Mouse (Mus musculus): ENCODE data around the gene Mfsd4b3. TPM values are rescaled to one million over a fixed set of nuclear protein-coding genes. Genes with fewer than 3 reads are reported as not detected.

The Mfsd4b3 gene
- total RNA-seq (2023): 0.94 TPM

GRCm38 (mm10) chr10:39959761-39960440 lies at the start of gene Mfsd4b3:
Gene Mfsd4b3, minus strand, starts transcription at chr10:39960153.

GRCm38 (mm10) chr10:39986466-39986865 lies 26.5 kb upstream of the Mfsd4b3 start, which contains the start of gene Mfsd4b5:
Gene Mfsd4b5, minus strand, starts transcription at chr10:39986646.

GRCm38 (mm10) chr10:39926616-39927139 lies 33.3 kb downstream of the Mfsd4b3 start, which contains the start of gene Mfsd4b2:
Gene Mfsd4b2, minus strand, starts transcription at chr10:39926923.

GRCm38 (mm10) chr10:39898874-39899371 lies 61.0 kb downstream of the Mfsd4b3 start, which contains the start of gene Mfsd4b4:
Gene Mfsd4b4, minus strand, starts transcription at chr10:39899238.

Other genes with a start within 250 kb of the Mfsd4b3 start
- gene Rev3l, start 228.0 kb downstream of the Mfsd4b3 start, total RNA-seq (2023): 71.5 TPM
- gene Mfsd4b4, start 60.9 kb downstream of the Mfsd4b3 start, total RNA-seq (2023): 4.9 TPM
- not detected for gene Mfsd4b2, start 33.2 kb downstream of the Mfsd4b3 start, total RNA-seq (2023)
- not detected for gene Mfsd4b5, start 26.5 kb upstream of the Mfsd4b3 start, total RNA-seq (2023)
- 0.21 TPM for gene Mfsd4b1, start 65.1 kb upstream of the Mfsd4b3 start, total RNA-seq (2023)
- 7.8 TPM for gene Slc16a10, start 182.1 kb upstream of the Mfsd4b3 start, total RNA-seq (2023)